Mouse (Mus musculus) layer of hippocampus, adult 18-20 months (tissue): ENCODE data around the gene Rfx8. TPM values are rescaled to one million over a fixed set of nuclear protein-coding genes. Genes with fewer than 3 reads are reported as not detected.

Experiments
- DNase-seq, 2 experiments: peaks; one replicate each; pipeline ENCODE4 v3.0.0; 2022; ENCODE audit warnings: low spot score in 2 of 2
- total RNA-seq, 2 experiments: library from RNA; stranded (reverse); gene quantifications; 2 replicates each; pipeline ENCODE4 v1.2.3; 2021

Gene Rfx8
- total RNA-seq, 2 experiments from 2014 or later: 0.15 to 0.20 TPM

DNA sequence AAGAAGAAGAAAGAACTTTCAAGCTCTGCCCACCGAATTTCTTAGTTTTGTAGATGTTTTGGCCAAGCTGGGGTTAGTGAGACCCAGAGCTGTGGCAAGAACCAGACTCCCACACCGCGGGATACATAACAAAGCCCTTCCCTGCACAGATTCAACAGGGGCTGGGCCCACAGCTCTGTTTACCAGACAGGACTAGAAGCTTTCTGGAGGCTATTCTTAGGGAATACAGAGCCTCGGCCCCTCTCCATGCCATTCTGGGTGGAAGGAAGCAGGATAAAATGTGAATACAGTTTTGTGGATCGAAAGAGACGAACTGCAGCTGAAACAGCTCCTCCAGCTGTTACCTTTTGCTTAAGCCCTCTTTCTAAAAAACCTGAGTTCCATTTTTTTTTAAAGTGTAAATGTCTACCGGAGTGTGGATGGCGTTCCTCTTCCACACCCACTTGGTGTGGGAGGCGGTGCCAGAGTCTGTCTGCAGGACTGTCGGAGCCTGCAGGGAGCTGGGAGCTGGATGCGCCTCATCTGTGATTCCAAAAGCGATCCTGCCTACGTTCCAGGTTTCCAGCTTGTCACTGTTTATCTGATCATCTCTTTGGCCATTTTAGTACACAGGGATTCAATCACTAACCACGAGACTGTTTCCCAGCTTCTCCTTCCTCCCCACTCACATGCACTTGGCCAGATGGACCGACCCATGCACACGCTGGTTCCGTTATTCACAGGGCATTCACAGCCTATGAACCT lies 70.9 kb downstream of the Rfx8 start:
- DNase-seq: peak; percentile 67 to 76

DNA sequence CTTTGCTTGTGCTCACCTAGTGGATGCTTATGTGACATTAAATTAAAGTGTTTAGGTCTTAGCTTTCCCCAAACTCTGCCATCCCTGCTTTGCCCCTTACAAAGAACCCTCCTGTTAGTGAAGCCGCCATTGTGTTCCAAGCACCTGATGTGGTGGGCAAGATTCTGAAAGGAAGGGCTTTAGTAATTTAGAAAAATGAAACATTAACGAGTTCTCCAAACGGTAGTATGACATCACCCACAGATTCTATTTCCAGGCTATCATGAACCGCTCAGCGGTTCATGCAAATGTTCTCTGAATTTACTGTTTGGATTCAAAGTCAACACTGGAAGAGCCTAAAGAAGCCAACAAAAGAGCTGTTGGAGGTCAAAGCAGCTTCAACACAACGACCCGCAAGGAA lies 72.2 kb downstream of the Rfx8 start:
- no peak for DNase-seq

DNA sequence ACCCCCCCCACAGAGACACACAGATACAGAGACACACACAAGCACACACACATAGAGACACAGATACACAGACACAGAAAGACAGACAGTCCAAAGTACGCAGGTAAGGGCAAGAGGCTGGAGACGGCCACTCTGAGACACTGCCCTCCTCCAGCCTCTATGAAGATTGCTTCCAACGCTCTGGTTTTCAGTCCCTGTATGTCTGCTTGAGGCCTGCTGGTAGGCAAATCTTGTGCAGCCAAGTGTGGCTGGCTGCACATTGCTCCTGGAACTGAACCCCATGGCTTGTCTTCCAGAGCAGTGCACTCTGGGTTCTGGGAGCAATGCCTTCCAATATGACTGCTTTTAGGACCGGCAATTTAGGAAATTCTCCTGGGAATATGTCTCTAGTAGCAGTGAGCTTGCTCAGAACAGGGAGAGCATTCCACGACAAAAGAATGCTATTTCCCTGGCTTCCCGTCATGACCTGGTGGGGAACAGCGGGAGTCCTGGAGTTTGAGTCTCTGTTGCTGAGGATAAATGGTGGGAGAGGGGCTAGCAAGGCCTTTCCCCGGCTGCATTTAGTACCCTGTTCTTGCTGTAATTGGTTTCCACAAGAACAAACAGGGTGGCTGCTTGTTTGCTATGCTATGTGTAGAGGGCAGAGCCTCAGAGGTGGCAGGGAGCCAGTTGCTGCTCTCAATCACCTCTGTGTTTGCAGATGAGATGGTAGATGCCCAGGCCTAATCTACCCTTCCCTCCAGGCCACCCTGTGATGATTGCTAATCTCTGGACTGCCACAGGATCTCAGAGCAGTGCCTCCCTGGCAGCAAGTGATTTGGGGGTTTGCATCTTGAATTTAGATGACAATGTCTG lies 74.7 kb downstream of the Rfx8 start:
- peak in 1 of 2 experiments; percentile 56 for DNase-seq

DNA sequence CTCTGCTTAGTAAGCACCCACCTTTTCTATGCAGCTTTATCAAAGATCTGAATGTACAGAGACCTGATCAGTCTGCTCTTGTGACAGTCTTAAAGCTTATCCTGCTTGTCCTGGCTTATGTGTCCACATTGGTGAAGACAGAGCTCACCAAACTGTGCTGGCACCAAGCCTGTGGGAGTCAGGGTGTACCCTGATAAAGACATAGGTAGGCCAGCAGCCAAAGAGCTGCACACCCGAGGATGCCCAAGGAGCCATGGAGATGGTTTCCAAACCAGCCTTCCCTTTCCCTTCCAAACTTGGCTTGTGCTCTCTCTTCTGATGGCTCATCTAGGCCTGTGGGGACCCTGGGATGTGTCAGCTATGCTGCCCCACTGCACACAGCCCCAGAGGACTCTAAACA lies 76.5 kb downstream of the Rfx8 start:
- DNase-seq: no peak

DNA sequence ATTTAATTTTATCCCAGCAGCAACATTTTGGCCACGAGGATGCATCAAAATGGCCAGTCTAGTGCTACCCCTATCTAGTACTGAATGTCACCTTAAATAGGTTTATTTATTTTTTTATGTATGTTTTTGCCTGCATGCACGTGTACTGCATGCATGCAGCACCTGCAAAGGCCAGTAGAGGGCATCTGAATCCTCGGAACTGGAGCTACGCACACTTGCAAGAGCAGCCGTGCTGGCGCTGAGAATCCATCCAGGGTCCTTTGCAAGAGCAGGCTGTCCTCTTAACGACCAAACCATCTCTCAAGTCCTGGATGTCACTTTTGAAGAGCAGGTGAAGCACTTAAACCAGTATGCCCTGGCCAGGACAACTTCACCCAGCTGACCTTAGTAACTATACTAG lies 79.1 kb downstream of the Rfx8 start:
- no peak for DNase-seq

DNA sequence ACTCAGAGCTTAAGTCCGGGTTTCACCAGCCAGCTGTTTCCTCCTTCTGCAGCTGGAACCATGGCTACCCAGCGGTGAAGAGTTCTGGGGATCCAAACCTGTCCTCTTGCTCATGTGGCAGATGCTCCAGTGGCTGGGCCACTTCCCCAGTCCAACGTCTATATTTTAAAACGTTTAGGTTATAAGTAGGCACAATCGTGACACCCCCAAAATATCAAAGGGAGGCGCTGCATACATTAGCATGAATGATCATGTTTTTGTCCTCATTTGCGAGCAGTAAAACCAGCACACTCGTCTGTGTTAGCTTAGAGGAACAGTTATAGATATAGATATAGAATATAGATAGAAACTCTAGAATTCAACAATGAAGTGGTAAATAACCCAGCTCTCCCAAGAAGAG lies 83.7 kb downstream of the Rfx8 start:
- no peak for DNase-seq

DNA sequence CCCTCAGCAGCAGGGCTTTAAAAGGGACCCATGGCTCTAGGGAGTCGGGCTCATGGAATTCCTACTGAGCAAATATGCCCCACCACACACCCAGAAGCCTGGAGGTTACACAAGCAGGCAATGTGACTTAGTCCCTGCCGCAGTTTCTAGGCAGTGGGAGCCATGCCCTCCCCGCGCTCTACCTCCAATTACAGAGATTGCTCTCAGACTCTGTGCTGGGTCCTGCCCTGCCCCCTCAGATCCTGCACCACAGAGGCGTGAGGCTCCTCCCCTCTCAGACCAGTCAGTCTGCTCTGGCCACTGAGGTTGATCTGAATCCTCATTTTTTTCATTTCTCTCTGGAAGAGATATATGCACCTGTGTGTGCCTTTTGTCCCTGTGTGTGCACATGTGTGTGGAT lies 84.1 kb downstream of the Rfx8 start:
- DNase-seq: no peak

DNA sequence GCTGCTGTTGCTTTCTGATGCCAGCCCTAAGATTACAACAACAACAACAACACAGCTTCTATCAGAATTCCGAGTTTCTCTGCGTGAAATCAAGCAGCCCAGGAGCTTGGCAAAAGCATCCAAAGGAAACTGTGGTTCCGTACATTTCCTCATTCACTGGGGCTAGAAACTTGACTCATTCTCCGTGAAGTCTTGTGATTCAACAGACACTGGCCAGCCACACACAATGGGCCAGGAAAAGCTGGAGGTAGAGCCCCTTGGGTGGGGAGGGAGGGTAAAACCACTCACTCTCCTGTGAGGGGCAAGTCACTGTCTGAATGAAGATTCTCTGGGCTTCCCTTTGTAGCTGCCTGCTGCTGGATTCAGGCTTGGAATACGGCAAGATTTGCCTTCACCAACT lies 84.6 kb downstream of the Rfx8 start:
- no peak for DNase-seq

DNA sequence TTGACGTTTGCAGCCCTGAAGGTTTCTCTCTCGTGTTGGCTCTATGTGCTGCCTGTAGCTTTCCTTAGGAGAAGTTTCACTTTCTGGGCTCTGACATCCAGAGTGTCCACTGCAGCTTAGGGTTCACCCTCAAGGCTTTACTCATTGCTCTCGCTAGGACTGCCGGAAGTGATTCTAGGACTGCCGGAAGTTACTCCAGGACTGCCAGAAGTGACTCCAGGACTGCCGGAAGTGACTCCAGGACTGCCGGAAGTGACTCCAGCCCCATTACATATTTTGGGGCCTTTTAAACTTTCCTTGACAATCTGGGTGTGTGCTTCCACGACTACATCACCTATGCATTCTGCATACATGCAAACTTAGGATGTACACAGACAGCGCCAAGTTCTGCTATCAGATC lies 92.2 kb downstream of the Rfx8 start:
- no peak for DNase-seq

DNA sequence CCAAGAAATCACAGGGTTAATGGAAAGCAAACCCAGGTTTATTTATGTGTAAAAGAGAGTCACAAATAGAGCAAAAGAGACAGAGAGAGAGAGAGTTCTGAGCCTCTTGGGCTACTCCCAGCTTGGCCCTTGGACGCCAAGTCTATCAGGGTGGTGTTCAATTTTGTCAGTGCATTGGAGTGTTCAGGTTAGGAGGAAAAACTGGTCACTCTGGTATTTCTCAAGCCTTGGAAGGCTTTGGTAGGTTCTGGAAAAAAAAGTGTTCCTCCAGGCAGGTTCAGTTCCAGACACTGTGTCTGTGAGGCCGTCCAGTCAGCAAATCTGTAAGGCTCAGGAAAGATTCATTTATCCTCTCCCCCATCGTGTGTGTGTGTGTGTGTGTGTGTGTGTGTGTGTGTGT lies 95.3 kb downstream of the Rfx8 start:
- no peak for DNase-seq

DNA sequence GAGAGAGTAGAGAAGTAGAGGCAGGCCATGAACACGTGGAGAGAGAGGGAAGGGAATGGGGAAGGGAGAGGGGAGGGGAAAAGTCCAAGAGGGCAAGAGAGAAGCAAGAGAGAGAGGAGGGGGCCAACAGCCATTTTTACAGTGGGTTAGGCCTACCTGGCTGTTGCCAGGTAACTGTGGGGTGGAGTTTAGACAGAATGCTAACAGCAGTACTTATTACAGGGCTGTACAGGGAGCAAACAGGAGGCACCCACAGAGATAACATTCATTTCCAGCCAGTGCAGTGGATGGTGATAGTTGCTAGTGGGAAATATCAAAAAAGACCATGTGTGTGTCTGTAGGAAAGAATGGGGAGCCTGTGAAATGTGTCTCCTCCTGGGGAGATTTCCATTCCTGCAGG lies 97.1 kb downstream of the Rfx8 start:
- DNase-seq: no peak

DNA sequence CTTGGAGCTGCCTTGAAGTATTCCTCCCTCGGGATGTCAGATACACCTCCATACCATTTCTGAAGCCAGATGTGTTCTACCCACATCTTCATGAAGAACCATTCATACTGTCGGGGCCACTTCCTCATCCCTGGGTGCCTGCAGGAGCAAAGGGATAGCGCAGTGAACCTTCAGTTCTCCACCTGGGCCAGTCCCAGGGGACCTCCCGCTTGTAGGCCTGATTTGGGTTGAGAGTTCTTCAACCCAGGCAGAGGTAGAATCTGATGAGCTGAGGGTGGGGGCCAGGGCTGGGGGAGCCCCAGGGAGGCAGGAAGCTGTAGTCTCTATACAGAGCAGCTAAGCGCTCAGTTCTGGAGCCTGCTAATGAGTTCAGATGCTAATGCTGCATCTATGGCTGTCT lies 97.7 kb downstream of the Rfx8 start:
- DNase-seq: no peak

DNA sequence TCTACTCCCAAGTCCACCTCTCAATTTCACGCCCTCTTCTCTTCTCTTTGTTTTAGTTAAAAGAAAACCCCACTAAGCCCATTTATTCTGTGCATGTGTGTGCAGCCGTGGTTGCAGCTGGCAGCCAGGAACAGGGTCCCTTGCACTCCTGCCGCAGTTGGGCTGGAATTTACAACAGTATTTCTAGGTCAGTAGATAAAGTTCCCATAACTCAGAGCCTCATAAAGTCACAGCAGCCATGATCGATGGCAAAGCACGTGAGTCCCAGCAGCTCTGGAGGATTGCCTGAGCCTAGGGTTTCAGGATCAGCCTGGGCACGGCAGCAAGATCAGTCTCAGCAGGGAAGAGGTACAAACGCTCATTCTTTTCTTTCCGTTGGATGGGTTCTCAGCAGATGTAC lies 102.3 kb downstream of the Rfx8 start:
- no peak for DNase-seq

DNA sequence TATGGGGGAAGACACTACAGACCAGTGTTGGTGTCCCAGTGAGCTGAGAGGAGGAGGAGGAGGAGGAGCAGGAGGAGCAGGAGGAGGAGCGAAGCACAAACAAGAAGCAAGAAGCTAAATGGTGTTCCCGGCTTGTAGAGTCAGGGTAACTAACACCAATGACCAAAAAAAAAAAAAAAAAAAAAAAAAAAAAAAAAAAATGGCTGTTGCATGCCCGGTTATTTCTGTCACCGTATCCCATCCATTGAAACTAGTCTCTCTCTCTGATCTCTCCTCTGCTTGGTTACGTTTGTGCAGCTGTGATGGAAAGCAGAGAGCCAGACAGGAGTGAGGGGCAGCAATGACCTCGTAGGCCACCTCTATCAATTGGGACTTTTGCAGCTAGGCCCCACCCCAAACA lies 105.3 kb downstream of the Rfx8 start:
- DNase-seq: no peak

Other genes with a start within 250 kb of the Rfx8 start
- 10 to 100 TPM in 1 of 2 experiments, 1 to 10 TPM in 1; 8.8 to 12.4 TPM for gene Tbc1d8, start 242.2 kb downstream of the Rfx8 start, total RNA-seq
- 10 to 100 TPM; 22.7 to 22.9 TPM for gene Cnot11, start 186.0 kb downstream of the Rfx8 start, total RNA-seq
- gene Rnf149, start 143.6 kb downstream of the Rfx8 start, total RNA-seq: 10 to 100 TPM; 32.1 to 35.4 TPM
- 100 to 1,000 TPM; 104 to 105 TPM for gene Creg2, start 69.5 kb downstream of the Rfx8 start, total RNA-seq
- gene Gm3646, start 84.3 kb upstream of the Rfx8 start, total RNA-seq: not detected
- 100 to 1,000 TPM; 112 to 117 TPM for gene Map4k4, start 179.9 kb upstream of the Rfx8 start, total RNA-seq